Mouse (Mus musculus) lung, adult 2 months (tissue): ENCODE results near the gene Pdia4. TPM values are rescaled to one million over a fixed set of nuclear protein-coding genes. Genes with fewer than 3 reads are reported as not detected.
"Not testable (repeated sequence)": the region's sequence is repeated elsewhere in the genome, so short reads cannot be mapped to it uniquely, and the experiment has no call there.

ENCODE experiments used
- DNase-seq: peaks from one replicate; pipeline ENCODE4 v3.0.0; 2022
- H3K4me1 ChIP-seq: fragments of 200-500 bp; 2 replicates; pipeline ENCODE4 v1.6.1; 2011; ENCODE audit warnings: low read length; ENCODE audit not compliant: control insufficient read depth, insufficient read depth
- H3K4me3 ChIP-seq: fragments of 200-500 bp; replicated peaks from 2 replicates; pipeline ENCODE3; 2011; ENCODE audit warnings: low read depth, mild to moderate bottlenecking, control low read depth, low read length; ENCODE audit errors: extremely low read depth
- WGBS: fragments of 180-500 bp; shearing (Covaris S2); methylation state at CpG from one replicate; pipeline ENCODE4 v1.1.7; 2018; 5-methylcytosine and 5-hydroxymethylcytosine counted together
- polyA plus RNA-seq: library from polyadenylated mRNA; depleted of rRNA; stranded (reverse); fragments of >200 nt; gene quantifications from 2 replicates; pipeline ENCODE4 v1.2.3, GENCODE M21; 2012; rRNA removed

The Pdia4 gene
- polyA plus RNA-seq, 1 experiment, result 40.1 TPM

DNA sequence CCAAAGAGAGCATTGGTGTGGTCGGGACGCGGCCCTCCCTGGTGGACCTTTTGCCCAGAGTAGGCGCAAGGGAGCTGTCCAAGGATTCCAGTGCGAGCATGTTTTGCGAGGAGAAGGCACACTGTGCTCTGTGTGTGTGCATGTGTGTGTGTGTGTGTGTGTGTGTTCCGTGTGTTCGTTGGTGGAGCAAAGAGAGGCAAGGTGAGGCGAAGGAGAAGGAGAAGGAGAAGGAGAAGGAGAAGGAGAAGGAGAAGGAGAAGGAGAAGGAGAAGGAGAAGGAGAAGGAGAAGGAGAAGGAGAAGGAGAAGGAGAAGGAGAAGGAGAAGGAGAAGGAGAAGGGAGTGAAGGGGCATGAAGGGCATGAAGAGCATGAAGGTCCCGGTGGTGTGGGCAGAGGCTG lies 50.5 kb downstream of the Pdia4 start:
- H3K4me1 ChIP-seq, H3K4me3 ChIP-seq, DNase-seq: not testable (repeated sequence)
- 65% methylated on average over 7 of the region's 10 CpGs for WGBS

DNA sequence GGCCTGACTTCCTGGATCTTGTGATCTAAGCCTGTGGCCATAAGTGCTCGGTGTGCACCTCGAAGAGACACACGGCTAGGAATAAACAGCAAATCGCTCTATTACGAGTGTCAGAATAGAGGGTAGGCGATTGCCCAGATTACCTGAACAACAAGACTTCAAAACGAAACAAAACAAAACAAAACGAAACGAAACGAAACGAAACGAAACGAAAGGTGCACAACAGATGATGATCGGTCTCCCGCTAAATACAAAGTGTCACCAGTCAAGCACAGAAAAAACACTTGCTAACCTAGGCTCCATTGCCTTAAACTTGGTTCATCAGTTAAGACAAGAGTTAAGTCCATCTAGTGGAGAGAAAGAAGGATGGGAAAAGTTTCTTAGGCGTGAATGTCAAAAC lies 53.8 kb downstream of the Pdia4 start:
- H3K4me1 ChIP-seq, H3K4me3 ChIP-seq, DNase-seq: not testable (repeated sequence)
- 89% methylated on average over 14 of the region's 16 CpGs for WGBS

DNA sequence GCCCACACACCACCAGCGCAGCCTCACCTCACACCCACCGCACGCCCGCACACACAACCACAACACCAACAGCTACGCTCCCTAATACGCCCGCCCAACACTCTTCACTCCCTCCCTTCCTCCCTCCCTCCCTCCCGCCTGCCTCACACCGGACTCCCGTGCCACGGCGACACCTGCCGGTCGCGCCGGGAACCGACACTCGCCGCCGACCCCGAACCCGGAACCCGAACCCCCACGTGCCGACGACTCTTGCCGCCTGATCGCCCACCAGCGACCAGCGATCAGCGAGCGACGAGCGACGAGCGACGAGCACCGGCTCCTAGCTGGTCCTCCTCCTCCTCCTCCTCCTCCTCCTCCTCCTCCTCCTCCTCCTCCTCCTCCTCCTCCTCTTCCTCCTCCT lies 55.4 kb downstream of the Pdia4 start:
- DNase-seq, result peak; percentile 49
- under 1% methylated on average over 21 of the region's 38 CpGs for WGBS
- not testable (repeated sequence) for H3K4me1 ChIP-seq, H3K4me3 ChIP-seq

GRCm38 (mm10) chr6:47757429-47757828 lies 55.8 kb downstream of the Pdia4 start:
- WGBS, result 28% methylated on average over 5 of the region's 22 CpGs
- not testable (repeated sequence) for H3K4me3 ChIP-seq, H3K4me1 ChIP-seq, DNase-seq

- not testable (repeated sequence) for H3K4me3 ChIP-seq, DNase-seq, H3K4me1 ChIP-seq
- 0% methylated on average over 16 of the region's 44 CpGs for WGBS
These were observed 60.1 kb downstream of the Pdia4 start for GRCm38 (mm10) chr6:47753144-47753543.

- WGBS, result 5% methylated on average over 15 of the region's 25 CpGs
- H3K4me1 ChIP-seq, result not testable (repeated sequence)
- H3K4me3 ChIP-seq, result peak overlapping the region; percentile 0
- peak; percentile 91 for DNase-seq
These were observed 64.9 kb downstream of the Pdia4 start for GRCm38 (mm10) chr6:47748306-47748705.

- WGBS, result 89% methylated on average over 4 of the region's 8 CpGs
- not testable (repeated sequence) for H3K4me3 ChIP-seq, DNase-seq, H3K4me1 ChIP-seq
These were observed 65.3 kb downstream of the Pdia4 start for GRCm38 (mm10) chr6:47747886-47748285.

Other genes with a start within 250 kb of the Pdia4 start
- gene Ezh2, start 218.1 kb downstream of the Pdia4 start, polyA plus RNA-seq, result 2.6 and 4.9 TPM in 2 replicates
- gene Zfp786, start 17.4 kb upstream of the Pdia4 start, polyA plus RNA-seq, result 0.16 and 0.26 TPM in 2 replicates
- gene Zfp398, start 22.2 kb upstream of the Pdia4 start, polyA plus RNA-seq, result 8.8 and 8.9 TPM in 2 replicates
- 7.6 and 8.1 TPM in 2 replicates for gene Zfp282, start 63.8 kb upstream of the Pdia4 start, polyA plus RNA-seq
- gene Zfp212, start 107.0 kb upstream of the Pdia4 start, polyA plus RNA-seq, result 11.6 and 12.1 TPM in 2 replicates
- 8.9 and 9.4 TPM in 2 replicates for gene Zfp956, start 140.0 kb upstream of the Pdia4 start, polyA plus RNA-seq
- 19.7 and 20.6 TPM in 2 replicates for gene Zfp777, start 235.5 kb upstream of the Pdia4 start, polyA plus RNA-seq